Mouse (Mus musculus) ES-E14 (cell line): Measurements from ENCODE around the gene Ccdc89. TPM values are rescaled to one million over a fixed set of nuclear protein-coding genes. Genes with fewer than 3 reads are reported as not detected.
A peak's percentile ranks its signal among the peaks of the same experiment; 100 is the strongest.

ENCODE experiments used
- DNase-seq: peaks from one replicate; pipeline ENCODE4 v3.0.0-alpha.2; 2013; ENCODE audit warnings: low read depth, low spot score
- H3K27ac ChIP-seq: 2 replicates; pipeline ENCODE4 v1.5.1; 2012; ENCODE audit warnings: low read depth, mild to moderate bottlenecking, low read length, moderate library complexity, mixed read lengths; ENCODE audit not compliant: poor library complexity, insufficient read depth, severe bottlenecking
- H3K36me3 ChIP-seq: 2 replicates; pipeline ENCODE4 v1.6.1; 2012; ENCODE audit warnings: mild to moderate bottlenecking, low read length, moderate library complexity, mixed read lengths; ENCODE audit not compliant: control insufficient read depth, poor library complexity, insufficient read depth, severe bottlenecking
- H3K4me1 ChIP-seq, 2 experiments: fragments of 150-350 bp in 1 of 2; sonication (generic) in 1 of 2; 2 replicates each; pipeline ENCODE4 v1.6.1; 2012; ENCODE audit warnings: low read length in 2 of 2, mild to moderate bottlenecking in 1 of 2, mixed read lengths in 1 of 2; ENCODE audit not compliant: control insufficient read depth in 2 of 2, insufficient read depth in 2 of 2, poor library complexity in 1 of 2
- H3K4me3 ChIP-seq, 2 experiments: fragments of 150-350 bp in 1 of 2; sonication (generic) in 1 of 2; 2 replicates each; pipeline ENCODE4 v1.5.1; 2012; ENCODE audit warnings: low read length in 2 of 2, low read depth in 1 of 2, mild to moderate bottlenecking in 1 of 2, mixed read lengths in 1 of 2; ENCODE audit not compliant: insufficient read depth in 1 of 2, poor library complexity in 1 of 2, severe bottlenecking in 1 of 2
- H3K9ac ChIP-seq: 2 replicates; pipeline ENCODE4 v1.6.1; 2012; ENCODE audit warnings: low read depth, mild to moderate bottlenecking, low read length, mixed read lengths; ENCODE audit not compliant: poor library complexity, insufficient read depth, severe bottlenecking
- H3K9me3 ChIP-seq: fragments of 150-350 bp; sonication (generic); 2 replicates; pipeline ENCODE4 v1.6.1; 2012; ENCODE audit warnings: low read depth, mild to moderate bottlenecking, low read length; ENCODE audit not compliant: control insufficient read depth, insufficient read depth
- CHD2 ChIP-seq: IDR thresholded peaks from 2 replicates; pipeline ENCODE4 v1.6.1; 2014; ENCODE audit warnings: mild to moderate bottlenecking, low read depth, low read length, inconsistent platforms
- HCFC1 ChIP-seq: IDR thresholded peaks from 2 replicates; pipeline ENCODE4 v1.6.1; 2012; ENCODE audit warnings: low read length, inconsistent platforms, borderline replicate concordance; ENCODE audit not compliant: insufficient read depth
- MAFK ChIP-seq: IDR thresholded peaks from 2 replicates; pipeline ENCODE4 v1.6.1; 2014; ENCODE audit warnings: mild to moderate bottlenecking, low read depth, low read length, inconsistent platforms; ENCODE audit not compliant: insufficient read depth
- ZC3H11A ChIP-seq: IDR thresholded peaks from 2 replicates; pipeline ENCODE4 v1.6.1; 2012; ENCODE audit warnings: low read depth, mild to moderate bottlenecking, inconsistent platforms, low read length, borderline replicate concordance
- ZNF384 ChIP-seq: IDR thresholded peaks from 2 replicates; pipeline ENCODE4 v1.6.1; 2012; ENCODE audit warnings: low read depth, low read length, inconsistent platforms
- in situ Hi-C, 2 experiments: fragments of 600-800 bp; cut with MboI; formaldehyde crosslinking; loops; one replicate each; pipeline ENCODE4 v1.15.1; 2025; ENCODE audit warnings: low sequenced_read_pairs in 2 of 2, inconsistent platforms in 1 of 2; ENCODE audit not compliant: unreplicated experiment in 2 of 2
- total RNA-seq: library from RNA; depleted of rRNA; stranded (reverse); fragments of 300-350 nt; gene quantifications from 2 replicates; pipeline ENCODE4 v1.2.3, GENCODE M21; 2012; rRNA removed

The Ccdc89 gene
- total RNA-seq, result 1.0 and 1.7 TPM in 2 replicates

DNA sequence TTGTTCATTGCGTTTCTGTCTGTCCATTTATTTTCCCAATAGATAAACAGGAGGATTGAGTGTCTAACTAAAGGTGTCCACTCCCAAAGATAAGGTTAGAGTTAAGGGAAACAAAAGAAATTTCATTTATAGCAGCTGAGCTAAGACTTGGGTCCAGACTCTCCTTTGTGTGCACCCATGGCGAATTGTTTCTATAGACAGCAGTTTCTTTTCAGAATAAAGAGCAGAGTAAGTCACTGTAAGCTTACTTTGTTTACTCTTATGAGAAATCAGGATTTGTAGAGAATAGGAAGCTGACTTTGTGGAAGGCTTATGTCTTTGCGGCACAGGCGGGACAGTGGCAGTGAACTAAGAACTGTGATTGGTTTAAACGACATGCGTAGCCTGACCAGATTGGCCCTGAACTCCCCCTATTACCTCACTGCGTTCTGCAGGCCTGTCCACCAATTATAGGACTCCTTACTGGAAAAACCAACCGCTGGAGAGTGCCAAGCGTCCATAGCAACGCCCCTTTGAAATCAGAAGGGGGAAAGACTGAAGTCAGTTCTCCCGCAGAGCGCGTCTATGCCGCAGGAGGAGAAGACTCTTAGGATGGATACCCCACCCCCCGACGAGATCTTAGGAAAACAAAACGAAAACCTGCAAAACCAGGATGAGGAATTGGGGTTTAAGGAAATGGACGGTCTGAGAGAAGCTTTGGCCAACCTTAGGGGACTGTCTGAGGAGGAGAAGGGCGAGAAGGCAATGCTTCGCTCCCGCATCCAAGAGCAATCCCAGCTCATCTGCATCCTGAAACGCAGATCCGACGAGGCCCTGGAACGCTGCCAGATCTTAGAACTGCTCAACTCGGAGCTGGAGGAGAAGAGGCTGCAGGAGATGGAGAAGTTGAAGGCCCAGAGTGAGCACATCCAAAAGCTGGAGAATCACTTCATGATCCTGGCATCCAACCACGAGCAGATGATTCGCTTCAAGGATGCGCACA is at the start of gene Ccdc89:
TSS of gene Ccdc89 (plus strand) at position 558 of the 982 bp plus-strand sequence.
- peak; percentile 77 for DNase-seq
- no peaks in the 10 kb centered on the region for H3K36me3 ChIP-seq
- H3K4me3 ChIP-seq, result peak within 1 kb of the TSS; percentile 51 to 81
- TF ChIP-seq CHD2 (peak; percentile 85), HCFC1 (peak; percentile 9; the same call in 1 of the 2 replicates), MAFK (no peak), ZNF384 (no peak)
- H3K27ac ChIP-seq, result no peak within 1 kb of the TSS
- peak within 1 kb of the TSS; percentile 8 for H3K9ac ChIP-seq
- peaks cover 4 to 5% of the 10 kb centered on the region in 2 experiments; a peak in 3 of 4 replicates for H3K4me1 ChIP-seq
- in situ Hi-C loops, result loop anchor here in 1 of 2 experiments (25.0 kb wide), 1 partner anchor 464 kb away; no protein-coding TSS in a partner anchor
- H3K9me3 ChIP-seq, result no peaks in the 10 kb centered on the region

DNA sequence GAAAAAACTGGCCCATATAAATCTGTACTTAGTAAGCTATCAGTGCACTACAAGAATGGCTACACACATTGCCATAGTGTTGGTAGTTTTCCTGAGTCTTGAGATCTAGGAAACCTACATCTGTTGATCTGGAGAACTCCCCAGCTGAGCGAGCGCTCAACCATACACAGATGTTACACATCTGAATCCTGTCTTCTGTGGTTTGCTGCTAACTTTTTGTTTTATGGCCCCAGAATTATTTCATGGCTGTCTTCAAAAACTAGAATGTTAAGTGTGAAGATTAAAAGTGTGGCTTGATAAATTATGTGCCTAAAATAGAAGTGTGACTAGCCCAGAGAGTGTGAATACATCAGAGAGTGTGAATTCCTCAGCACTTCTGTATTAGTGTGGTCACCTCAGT is 42.0 kb upstream of the Ccdc89 start:
- H3K9ac ChIP-seq, result no peak overlapping the region
- H3K9me3 ChIP-seq, result no peaks in the 10 kb centered on the region
- in situ Hi-C loops, result no loop called here
- TF ChIP-seq CHD2 (no peak), HCFC1 (no peak), MAFK (no peak), ZNF384 (no peak), ZC3H11A (no peak)
- no peak for DNase-seq
- no peak overlapping the region for H3K27ac ChIP-seq
- no peak overlapping the region for H3K4me3 ChIP-seq
- H3K36me3 ChIP-seq, result no peaks in the 10 kb centered on the region
- H3K4me1 ChIP-seq, result no peaks in the 10 kb centered on the region

DNA sequence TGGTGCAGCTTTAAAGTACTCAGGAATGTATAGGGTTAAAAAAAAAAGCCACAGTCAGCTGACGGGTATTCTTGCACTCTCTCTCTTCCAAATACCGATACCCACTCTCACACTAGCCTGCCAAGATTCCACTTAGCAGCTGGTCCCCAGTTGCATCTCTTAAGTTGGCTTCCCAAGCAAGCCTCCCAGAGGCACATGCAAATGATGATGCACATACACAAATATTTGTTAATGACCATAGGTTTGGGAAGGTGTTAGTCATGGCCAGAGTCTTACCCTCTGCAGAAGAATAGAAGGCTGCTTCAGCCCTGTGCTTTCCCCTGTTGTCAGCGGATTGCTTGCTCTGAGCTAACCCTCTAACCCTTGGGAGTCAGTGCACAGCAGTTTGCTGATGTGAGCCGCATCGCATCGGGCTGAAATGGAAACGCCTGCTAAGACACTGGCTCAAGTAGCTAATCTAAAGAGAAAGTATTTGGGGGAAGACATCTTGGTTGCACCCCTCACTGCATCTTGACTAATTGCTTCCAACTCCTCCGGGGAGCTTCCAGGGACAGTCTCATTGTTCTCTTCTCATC is 39.4 kb upstream of the Ccdc89 start:
- TF ChIP-seq CHD2 (no peak), ZC3H11A (no peak)
- in situ Hi-C loops, result no loop called here
- H3K4me3 ChIP-seq, result no peak overlapping the region

DNA sequence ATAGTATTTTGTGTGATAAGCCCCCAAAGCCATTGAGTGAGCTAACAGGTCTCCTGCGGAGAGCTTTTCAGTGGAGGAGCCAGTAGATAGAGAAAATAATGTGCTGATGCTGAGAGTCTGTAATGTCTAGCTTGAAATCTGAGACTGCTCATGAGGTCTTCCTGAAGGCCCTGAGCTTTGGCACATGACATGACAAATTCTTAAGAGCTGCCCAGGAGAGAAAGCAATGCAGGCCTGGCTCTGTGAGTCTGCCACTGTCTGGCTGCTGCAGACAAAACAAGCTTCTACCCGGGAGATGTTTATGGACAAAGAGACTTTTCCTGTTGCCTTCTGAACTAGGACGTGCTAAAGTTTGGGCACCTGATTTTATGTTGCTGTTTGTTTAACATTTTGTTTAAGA is 36.6 kb upstream of the Ccdc89 start:
- no peaks in the 10 kb centered on the region for H3K9me3 ChIP-seq
- no peak for TF ChIP-seq ZNF384
- no peak for TF ChIP-seq ZC3H11A
- TF ChIP-seq CHD2, result no peak
- no peak for TF ChIP-seq MAFK
- TF ChIP-seq HCFC1, result no peak
- in situ Hi-C loops, result no loop called here
- no peak for DNase-seq
- no peaks in the 10 kb centered on the region for H3K4me1 ChIP-seq
- H3K36me3 ChIP-seq, result no peaks in the 10 kb centered on the region
- no peak overlapping the region for H3K27ac ChIP-seq
- H3K9ac ChIP-seq, result no peak overlapping the region
- no peak overlapping the region for H3K4me3 ChIP-seq

More for the DNA sequence above, 39.4 kb upstream of the Ccdc89 start:
- Histone ChIP-seq H3K9me3 (no peaks in the 10 kb centered on the region), H3K36me3 (no peaks in the 10 kb centered on the region), H3K4me1 (no peaks in the 10 kb centered on the region), H3K27ac (no peak overlapping the region), H3K9ac (no peak overlapping the region)
- no peak for DNase-seq
